Mouse (Mus musculus) testis, adult 2 months (tissue): ENCODE data around the gene 9930111J21Rik1.
"Not testable (repeated sequence)": the region's sequence is repeated elsewhere in the genome, so short reads cannot be mapped to it uniquely, and the experiment has no call there.

ENCODE experiments used
- CTCF ChIP-seq: fragments of 200-500 bp; IDR thresholded peaks from 2 replicates; pipeline ENCODE4 v1.5.1; 2012; ENCODE audit warnings: low read depth, mild to moderate bottlenecking, inconsistent platforms, low read length, moderate library complexity; ENCODE audit not compliant: control insufficient read depth, insufficient read depth, insufficient replicate concordance
- POLR2A ChIP-seq: fragments of 200-500 bp; IDR thresholded peaks from 2 replicates; pipeline ENCODE4 v1.6.1; 2012; ENCODE audit warnings: low read depth, mild to moderate bottlenecking, inconsistent platforms, low read length, moderate library complexity; ENCODE audit not compliant: control insufficient read depth

DNA sequence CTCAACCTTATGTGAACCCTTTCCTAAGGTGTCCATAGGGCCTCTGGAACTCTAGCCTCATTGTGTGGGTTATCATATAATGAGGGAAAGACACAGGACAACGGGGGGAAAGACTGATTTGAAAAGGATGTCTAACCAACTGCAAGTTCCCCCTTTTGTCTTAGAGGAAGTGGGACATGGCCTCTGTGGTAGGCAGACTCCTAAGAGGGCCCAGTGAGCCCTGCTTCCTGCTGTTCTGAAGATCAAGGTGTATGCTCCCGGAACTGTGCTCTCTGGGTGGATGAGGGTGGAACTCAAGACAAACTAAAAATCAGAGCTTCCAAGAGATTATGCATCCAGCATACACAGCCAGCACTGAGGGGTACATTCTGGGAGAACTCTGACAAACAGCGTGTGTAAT, 9.0 kb upstream of the 9930111J21Rik1 start:
- not testable (repeated sequence) for TF ChIP-seq POLR2A, CTCF
